Mouse (Mus musculus) kidney, postnatal 25 days (tissue): Measurements from ENCODE around the gene Apol6.
A peak's percentile ranks its signal among the peaks of the same experiment; 100 is the strongest.

Experiments used
- DNase-seq, 2 experiments: peaks; one replicate each; pipeline ENCODE4 v3.0.0; 2021; ENCODE audit warnings: mixed read lengths in 2 of 2

The Apol6 gene

DNA sequence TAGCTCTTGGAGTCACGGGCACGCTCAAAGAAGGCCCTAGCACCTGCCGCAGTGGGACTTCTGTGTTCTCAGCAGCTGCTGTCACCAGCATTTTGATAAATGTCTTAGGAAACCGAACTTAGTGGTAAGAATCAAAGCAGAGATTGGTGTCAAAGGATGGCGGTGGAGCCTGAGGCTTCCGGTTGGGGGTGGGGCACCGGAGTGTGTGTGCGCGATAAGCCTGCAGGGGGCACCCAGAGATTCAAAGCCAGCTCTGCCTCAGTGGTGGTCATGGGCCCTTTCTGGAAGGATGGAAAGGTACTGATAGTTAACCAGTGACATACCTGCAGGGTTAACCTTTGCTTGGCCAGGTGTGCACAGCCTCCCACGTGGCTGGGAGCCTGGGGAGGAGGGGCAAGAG is 27.0 kb downstream of the Apol6 start:
- peak in 1 of 2 experiments; percentile 44 for DNase-seq

- DNase-seq: no peak
These were observed 28.1 kb downstream of the Apol6 start for GRCm38 (mm10) chr15:77072556-77073163.

- DNase-seq: no peak
These were observed 32.0 kb downstream of the Apol6 start for GRCm38 (mm10) chr15:77076523-77076922.

DNA sequence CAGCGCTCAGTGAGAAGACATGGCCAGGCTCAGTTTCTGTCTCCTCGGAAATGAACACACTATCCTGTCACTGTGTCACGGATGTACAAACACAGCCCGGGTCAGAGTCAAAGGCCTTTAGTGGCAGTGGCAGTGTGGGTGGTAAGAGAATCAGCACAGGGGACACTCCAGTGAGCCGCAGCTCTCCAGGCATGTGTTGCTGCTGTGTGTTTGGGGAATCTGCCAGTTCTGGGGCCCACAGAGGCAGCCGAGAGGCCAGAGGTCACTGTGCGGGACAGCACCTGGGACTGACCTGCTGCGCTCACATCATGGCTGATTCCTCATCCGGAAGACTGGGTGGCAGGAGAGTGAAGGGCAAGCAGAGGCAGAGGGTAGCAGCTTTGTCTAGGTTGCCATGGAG is 33.4 kb downstream of the Apol6 start:
- no peak for DNase-seq

GRCm38 (mm10) chr15:77078786-77079185 is 34.3 kb downstream of the Apol6 start:
- no peak for DNase-seq

DNA sequence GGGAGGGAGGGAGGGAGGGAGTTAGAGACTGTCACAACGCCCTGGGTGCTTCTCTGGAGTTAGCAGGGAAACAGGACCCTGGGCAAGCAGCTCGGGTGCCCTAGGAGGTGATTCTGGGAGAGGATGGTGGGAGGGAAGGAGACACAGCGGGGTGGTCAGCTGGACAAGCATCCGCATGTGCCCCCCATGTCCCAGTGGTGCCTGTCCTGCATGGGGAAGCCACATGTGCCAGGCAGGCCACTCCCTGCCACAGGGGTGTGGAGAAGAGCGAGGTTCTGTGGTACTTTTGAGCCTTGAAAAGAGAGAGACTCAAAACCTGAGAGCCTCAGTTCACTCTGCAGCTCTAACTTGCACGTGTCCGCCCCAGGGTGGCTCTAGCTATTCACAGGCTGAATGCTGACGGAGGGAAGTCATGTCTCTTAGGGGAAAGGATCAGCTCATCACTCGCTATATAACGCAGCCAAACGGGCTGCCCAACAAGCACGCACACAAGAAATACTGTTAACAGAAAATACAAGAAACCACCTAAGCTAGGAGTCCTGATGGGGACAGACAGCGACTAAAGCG is 34.8 kb downstream of the Apol6 start:
- DNase-seq: no peak

DNA sequence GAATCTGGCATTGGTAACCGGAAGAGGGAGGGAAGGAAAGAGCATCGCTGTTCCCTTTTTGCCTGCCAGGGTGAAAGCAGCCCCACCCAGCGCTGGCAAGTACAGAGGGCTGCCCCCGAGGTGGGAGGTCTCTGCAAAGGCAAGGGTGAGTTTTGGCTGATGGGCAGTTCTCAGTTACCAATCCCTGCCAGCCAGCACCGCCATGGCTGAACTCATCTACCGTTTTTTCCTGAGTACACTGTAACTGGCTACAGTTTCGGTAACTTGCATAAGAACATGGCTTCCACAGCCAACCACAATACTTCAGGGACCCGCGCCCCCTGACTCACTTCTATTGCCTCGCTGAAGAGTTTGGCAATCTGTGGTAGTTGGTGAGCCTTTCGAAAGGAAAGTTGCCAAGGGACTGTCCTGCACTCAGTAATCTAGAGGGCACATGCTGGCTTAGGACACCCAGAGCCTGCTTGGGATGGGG is 35.4 kb downstream of the Apol6 start:
- DNase-seq: peak in 1 of 2 experiments; percentile 63

DNA sequence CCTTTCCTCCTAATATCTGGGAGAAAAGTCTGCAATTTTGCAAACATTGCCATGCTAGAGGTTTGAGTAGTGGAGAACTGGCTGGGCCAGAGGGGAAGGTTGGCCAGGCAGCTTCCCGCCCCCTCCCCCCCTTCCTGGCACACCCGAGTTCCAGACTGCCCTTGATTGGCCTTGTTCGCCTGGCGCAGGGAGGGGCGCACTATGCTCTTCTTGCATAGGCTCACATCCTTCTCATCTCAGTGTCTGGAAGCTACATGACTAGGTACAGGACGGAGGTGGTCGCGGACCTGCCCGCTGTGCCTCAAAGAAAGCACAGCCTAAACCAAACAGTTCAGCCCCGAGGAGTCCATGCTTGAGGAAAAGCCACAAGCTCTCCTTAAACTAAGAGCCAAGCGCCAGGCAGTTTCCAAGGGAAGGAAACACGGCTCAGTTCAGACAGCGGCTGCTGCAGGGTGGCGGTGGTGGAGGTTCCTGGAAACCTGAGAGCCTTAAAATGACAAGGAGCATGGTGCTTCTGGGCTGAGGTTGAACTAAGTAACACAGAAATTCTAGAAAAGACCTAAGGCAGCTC is 36.2 kb downstream of the Apol6 start:
- peak in 1 of 2 experiments; percentile 45 for DNase-seq

DNA sequence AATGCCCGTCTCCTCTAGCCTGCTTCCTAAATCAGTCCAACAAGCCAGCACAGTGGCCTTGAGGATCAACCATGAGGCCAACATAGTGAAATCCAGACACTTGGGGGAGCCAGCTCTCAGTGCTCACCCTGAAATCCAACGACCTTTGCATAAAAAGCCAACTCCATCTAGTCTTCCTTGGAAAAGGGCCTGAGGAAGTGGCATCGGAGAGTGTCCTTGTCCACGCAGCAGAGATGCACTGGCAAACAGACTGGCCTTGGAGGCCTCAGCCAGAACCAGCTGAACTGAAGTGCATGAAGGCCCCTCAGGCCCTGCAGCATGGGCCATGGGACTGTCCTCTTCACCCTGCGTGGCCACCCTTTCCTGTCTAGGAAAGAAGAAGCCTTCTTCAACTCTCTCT is 36.9 kb downstream of the Apol6 start:
- DNase-seq: no peak

GRCm38 (mm10) chr15:77085818-77086217 is 41.3 kb downstream of the Apol6 start:
- peak; percentile 50 to 51 for DNase-seq

DNA sequence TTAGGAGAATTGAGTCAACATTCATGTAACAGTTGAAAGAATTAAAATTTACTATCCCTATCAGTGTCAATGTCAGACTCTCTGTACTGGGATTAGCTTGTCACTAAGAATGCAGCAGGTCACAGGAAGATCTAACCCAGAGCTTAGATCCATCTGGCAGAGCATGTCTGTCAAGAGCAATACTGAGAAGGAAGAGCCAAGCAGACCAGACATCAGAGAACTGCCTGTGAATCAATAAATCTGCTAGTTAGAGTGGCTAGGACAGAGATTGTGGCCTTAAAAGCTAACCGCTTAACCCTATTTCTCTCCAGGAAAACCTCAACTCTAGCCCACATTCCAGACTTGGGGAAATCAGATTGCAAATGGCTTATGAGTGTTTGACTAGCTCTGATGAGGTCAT is 42.0 kb downstream of the Apol6 start:
- no peak for DNase-seq

DNA sequence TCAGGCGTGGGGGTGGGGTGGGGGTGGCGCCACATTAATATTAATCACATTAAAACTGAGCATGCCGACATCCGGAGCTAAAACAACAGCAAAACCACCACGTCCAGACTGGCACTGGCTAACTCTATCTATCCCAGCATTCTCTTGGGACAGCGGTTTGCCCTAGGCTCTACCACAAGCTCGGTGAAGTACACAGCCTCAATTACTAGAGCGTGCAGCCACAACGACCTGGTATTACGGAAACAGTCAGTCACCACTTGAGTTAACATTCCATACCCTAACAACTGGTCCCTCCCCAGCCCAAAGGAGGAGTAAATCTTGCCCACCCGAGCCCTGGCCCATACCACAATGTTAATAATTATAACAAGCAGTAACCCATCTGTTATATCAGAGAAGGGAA is 44.7 kb downstream of the Apol6 start:
- no peak for DNase-seq

DNA sequence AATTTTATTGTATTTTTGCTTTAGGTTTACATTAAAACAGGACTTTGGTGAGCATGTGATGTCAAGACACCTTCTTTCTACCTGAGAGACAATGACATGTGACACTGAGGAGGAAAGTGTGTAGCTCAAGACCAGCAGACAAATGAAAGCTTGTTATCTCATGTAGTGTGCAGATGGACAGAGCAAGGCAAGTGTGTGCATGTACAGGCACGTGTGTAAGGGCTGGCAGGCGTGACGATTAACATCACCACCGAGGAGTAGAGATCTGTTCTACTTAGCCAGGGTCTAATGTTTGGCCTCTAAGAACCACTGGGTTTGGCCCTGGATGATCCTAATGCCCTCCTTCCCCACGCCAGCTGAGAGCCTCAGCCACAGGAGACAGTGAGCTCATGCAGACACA is 46.0 kb downstream of the Apol6 start:
- no peak for DNase-seq

DNA sequence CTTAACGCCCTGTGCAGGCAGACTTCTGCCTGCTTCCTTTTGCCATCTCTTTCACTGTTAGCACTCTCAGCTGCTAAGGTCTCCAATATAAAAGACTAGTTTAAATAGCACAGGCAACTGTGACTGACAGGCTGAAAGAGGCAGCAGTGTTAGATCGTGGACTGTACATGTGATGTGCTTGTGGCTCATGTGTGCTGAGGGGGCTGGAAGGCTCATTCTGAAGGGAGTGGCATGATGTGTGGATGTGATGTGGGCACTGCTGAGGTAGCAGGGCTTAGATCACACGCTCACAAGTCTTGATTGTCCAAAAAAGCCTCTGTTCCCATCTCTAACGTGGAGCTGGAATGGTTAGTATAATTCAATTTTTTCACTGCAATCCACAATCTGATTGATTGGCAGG is 46.9 kb downstream of the Apol6 start:
- no peak for DNase-seq

DNA sequence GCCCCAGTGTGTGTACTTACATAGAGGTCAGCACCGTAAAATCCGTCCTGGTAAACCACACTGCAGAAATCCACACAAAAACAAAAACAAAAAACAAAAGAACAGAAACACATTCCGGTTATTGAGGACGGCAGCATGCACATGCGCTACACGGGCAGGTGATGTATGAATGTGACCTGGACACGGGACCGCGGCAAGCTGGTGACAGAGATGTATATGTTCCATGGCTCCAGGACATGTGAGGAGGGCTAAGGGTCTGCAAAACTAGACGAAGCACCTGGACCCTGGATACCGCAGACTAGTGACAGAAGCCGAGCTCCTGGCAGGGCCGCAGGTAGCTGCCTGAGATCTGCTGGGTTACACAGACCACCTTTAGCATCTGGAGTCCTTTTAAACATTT is 49.9 kb downstream of the Apol6 start:
- no peak for DNase-seq

GRCm38 (mm10) chr15:77095216-77095615 is 50.7 kb downstream of the Apol6 start:
- no peak for DNase-seq

DNA sequence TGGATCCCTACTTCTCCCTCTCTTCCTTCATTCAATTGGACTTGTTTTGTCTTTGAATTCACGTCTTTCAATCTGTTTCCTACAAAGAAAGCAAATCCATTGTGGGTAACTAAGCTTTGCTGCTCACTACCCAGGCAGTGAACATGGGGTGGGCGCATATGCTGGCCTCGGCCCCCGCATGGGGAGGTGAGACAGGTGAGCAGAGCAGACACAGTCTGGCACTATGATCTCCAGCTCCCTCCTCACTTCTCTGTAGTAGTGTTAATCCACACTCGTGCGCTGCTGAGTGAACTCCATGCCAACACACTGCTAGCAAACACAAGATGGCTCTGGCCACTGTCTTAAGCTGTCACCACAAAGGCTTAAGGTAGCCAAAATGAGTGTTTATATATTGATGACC is 52.8 kb downstream of the Apol6 start:
- no peak for DNase-seq

DNA sequence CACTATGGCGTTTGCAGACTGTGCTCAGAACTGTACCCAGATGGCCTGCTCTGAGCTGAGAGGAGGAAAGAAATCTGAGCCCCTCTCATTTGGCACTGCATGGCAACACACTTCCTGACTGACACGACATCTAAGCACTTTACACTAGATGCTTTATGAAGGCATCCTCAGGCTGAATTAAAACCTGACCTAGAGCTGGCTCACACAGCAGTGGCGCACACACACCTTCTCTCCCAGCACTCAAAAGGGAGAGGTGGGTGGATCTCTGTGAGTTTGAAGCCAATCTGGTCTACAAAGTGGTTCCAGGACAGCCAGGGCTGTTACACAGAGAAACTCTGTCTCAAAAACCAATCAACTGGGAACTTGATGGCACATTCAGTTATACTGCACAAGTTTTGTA is 55.2 kb downstream of the Apol6 start:
- no peak for DNase-seq

DNA sequence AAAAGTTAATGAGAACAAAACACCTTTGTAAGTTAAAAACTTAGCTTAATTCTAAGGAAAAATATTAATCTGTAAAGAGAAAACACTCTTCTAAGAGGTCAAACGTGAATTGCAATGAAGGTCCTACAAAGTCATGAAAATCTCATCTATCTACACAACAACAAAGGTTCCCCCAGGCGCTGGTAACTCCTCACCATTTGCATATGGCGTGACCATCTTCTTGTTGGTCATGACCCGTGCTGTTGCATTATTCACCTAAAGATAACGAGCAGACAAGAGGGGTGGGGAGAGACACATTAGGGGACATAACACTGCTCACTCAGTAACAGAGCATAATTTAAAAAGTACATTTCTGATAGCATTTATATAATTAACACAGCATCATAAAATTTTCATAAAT is 58.2 kb downstream of the Apol6 start:
- no peak for DNase-seq

DNA sequence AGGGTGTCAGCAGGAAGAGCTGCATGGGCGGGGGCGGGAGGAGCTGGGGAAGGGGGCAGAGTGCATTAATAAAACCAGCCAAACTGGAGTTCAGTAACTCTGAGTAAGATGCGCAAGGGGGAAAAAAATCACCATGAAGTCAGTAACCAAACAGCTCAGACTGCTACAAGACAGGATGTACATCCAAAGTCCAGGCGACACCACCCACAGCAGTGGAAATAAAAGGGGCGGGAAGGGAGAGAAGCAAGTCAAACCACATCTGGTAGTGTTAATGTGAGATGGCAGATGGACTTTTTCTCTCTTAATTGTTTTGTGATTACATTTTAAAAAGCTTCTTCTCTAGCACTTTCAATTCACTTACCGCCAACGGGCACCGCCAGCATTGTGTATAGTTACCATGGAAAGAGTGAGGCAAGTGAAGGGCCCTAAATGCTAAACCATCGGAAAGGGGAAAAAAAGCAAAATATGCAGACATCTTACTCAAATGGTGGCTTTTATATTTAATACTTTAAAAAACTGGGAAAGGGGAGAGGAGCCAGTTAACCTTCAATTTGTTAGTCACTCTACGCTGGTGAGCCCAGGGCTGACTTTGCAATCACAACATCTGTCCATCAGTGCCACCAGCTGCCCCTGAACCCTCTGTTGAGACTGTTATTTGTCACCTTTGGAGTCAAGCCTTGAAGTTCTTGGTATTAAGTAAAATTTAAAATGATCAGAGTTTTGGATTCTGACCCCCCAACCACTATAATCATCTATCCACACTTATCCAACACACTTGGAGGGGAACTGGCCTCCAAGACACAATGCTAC is 60.0 kb downstream of the Apol6 start:
- no peak for DNase-seq

DNA sequence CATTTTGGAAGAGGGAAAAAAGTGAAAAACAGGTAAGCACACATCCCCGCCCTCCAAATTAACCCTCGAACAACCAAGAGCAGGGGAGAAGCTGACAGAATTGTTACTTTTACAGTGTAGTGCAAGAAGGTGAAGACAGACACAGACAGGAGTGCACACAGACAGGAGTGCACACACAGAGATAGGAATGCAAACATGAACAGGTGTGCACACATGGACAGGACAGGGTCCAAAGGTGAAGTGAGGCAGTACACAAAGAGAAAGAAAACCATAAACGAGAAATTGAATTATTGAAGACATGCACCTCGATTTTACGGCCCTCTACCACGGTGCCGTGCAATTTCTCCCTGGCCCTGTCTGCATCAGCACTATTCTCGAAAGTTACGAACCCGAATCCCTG is 60.7 kb downstream of the Apol6 start:
- DNase-seq: no peak
